Mouse (Mus musculus): ENCODE results near the gene Erp44.

Erp44 gene

GRCm38 (mm10) chr4:48279498-48280134 is at the start of gene Erp44, which contains the start of gene Invs:
Gene Erp44, minus strand, starts transcription at chr4:48279558.
Gene Invs, plus strand, starts transcription at chr4:48279760.
- peak; percentile 96 for DNase-seq (ENCODE audit: low read depth)

GRCm38 (mm10) chr4:48328042-48328441 is 48.7 kb upstream of the Erp44 start:
- no peak for DNase-seq (ENCODE audit: low read depth)

GRCm38 (mm10) chr4:48327192-48327591 is 47.8 kb upstream of the Erp44 start:
- DNase-seq (ENCODE audit: low read depth) = no peak

GRCm38 (mm10) chr4:48322095-48322494 is 42.7 kb upstream of the Erp44 start:
- DNase-seq (ENCODE audit: low read depth) = no peak

GRCm38 (mm10) chr4:48321276-48321675 is 41.9 kb upstream of the Erp44 start:
- DNase-seq (ENCODE audit: low read depth) = peak; percentile 25

- no peak for DNase-seq (ENCODE audit: low read depth)
Measured at GRCm38 (mm10) chr4:48316036-48316435, 36.7 kb upstream of the Erp44 start.

- no peak for DNase-seq (ENCODE audit: low read depth)
Measured at GRCm38 (mm10) chr4:48314814-48315213, 35.5 kb upstream of the Erp44 start.

GRCm38 (mm10) chr4:48287086-48287757 is 7.9 kb upstream of the Erp44 start:
- DNase-seq (ENCODE audit: low read depth) = no peak

- DNase-seq (ENCODE audit: low read depth) = no peak
Measured at GRCm38 (mm10) chr4:48281121-48281520, 1.8 kb upstream of the Erp44 start.

GRCm38 (mm10) chr4:48278757-48279497 is 431 bp downstream of the Erp44 start:
- peak; percentile 48 for DNase-seq (ENCODE audit: low read depth)

- no peak for DNase-seq (ENCODE audit: low read depth)
Measured at GRCm38 (mm10) chr4:48277011-48277410, 2.3 kb downstream of the Erp44 start.

GRCm38 (mm10) chr4:48275736-48276135 is 3.6 kb downstream of the Erp44 start:
- DNase-seq (ENCODE audit: low read depth) = no peak

GRCm38 (mm10) chr4:48273119-48273829 is 6.1 kb downstream of the Erp44 start:
- no peak for DNase-seq (ENCODE audit: low read depth)

- no peak for DNase-seq (ENCODE audit: low read depth)
Measured at GRCm38 (mm10) chr4:48271838-48272237, 7.5 kb downstream of the Erp44 start.

GRCm38 (mm10) chr4:48270532-48270931 is 8.8 kb downstream of the Erp44 start:
- DNase-seq (ENCODE audit: low read depth) = no peak

GRCm38 (mm10) chr4:48268127-48268526 is 11.2 kb downstream of the Erp44 start:
- DNase-seq (ENCODE audit: low read depth) = no peak

- no peak for DNase-seq (ENCODE audit: low read depth)
Measured at GRCm38 (mm10) chr4:48267683-48268082, 11.7 kb downstream of the Erp44 start.

GRCm38 (mm10) chr4:48258045-48258444 is 21.3 kb downstream of the Erp44 start:
- no peak for DNase-seq (ENCODE audit: low read depth)

- DNase-seq (ENCODE audit: low read depth) = no peak
Measured at GRCm38 (mm10) chr4:48253266-48253665, 26.1 kb downstream of the Erp44 start.

- DNase-seq (ENCODE audit: low read depth) = no peak
Measured at GRCm38 (mm10) chr4:48244280-48244679, 35.1 kb downstream of the Erp44 start.

- DNase-seq (ENCODE audit: low read depth) = no peak
Measured at GRCm38 (mm10) chr4:48243737-48244136, 35.6 kb downstream of the Erp44 start.

GRCm38 (mm10) chr4:48242482-48242881 is 36.9 kb downstream of the Erp44 start:
- no peak for DNase-seq (ENCODE audit: low read depth)
